Mouse (Mus musculus) midbrain, embryonic 15.5 days (tissue): ENCODE measurements around the gene Mab21l3. TPM values are rescaled to one million over a fixed set of nuclear protein-coding genes. Genes with fewer than 3 reads are reported as not detected.

Source experiments
- ATAC-seq: fragments of 200-750 bp; cut with Nextera tagmentation; replicated peaks from 2 replicates; pipeline ENCODE4 v1.8.0; 2017; ENCODE audit warnings: moderate TSS enrichment
- H3K27ac ChIP-seq: fragments of 300-500 bp; sonication (generic); 2 replicates; pipeline ENCODE4 v1.5.1; 2015; ENCODE audit warnings: mild to moderate bottlenecking, inconsistent platforms
- H3K27me3 ChIP-seq: fragments of 300-500 bp; sonication (generic); replicated peaks from 2 replicates; pipeline ENCODE4 v1.6.1; 2015; ENCODE audit warnings: inconsistent platforms
- H3K36me3 ChIP-seq: fragments of 300-500 bp; sonication (generic); replicated peaks from 2 replicates; pipeline ENCODE4 v1.6.1; 2015; ENCODE audit warnings: inconsistent platforms
- H3K4me1 ChIP-seq: fragments of 300-500 bp; sonication (generic); 2 replicates; pipeline ENCODE4 v1.6.1; 2015; ENCODE audit warnings: inconsistent platforms
- H3K4me2 ChIP-seq: fragments of 300-500 bp; sonication (generic); 2 replicates; pipeline ENCODE4 v1.6.1; 2015; ENCODE audit warnings: inconsistent platforms, mild to moderate bottlenecking, moderate library complexity
- H3K4me3 ChIP-seq: fragments of 300-500 bp; sonication (generic); 2 replicates; pipeline ENCODE4 v1.5.1; 2015; ENCODE audit warnings: mild to moderate bottlenecking, inconsistent platforms
- H3K9ac ChIP-seq: fragments of 300-500 bp; sonication (generic); 2 replicates; pipeline ENCODE4 v1.6.1; 2015; ENCODE audit warnings: mild to moderate bottlenecking, inconsistent platforms
- H3K9me3 ChIP-seq: fragments of 300-500 bp; sonication (generic); 2 replicates; pipeline ENCODE4 v1.6.1; 2016; ENCODE audit warnings: inconsistent platforms
- WGBS: fragments of 180-500 bp; shearing (Covaris S2); methylation state at CpG from one replicate; pipeline ENCODE4 v1.1.7; 2015; ENCODE audit warnings: mixed read lengths; 5-methylcytosine and 5-hydroxymethylcytosine counted together
- polyA plus RNA-seq: library from polyadenylated mRNA; unstranded; fragments of >200 nt; fragmentation: Nextera tagmentation; extraction: Ambion mirVana; gene quantifications from 2 replicates; pipeline ENCODE4 v1.2.1, GENCODE M21; 2015

Mab21l3 gene
- polyA plus RNA-seq, 1 experiment from 2014 or later = 0.21 TPM

- Histone ChIP-seq H3K4me3 (no peak overlapping the region), H3K9me3 (no peaks in the 10 kb centered on the region), H3K27me3 (no peaks in the 10 kb centered on the region), H3K36me3 (no peaks in the 10 kb centered on the region; the same call in 1 of the 2 replicates), H3K4me2 (no peak overlapping the region), H3K9ac (no peak overlapping the region), H3K4me1 (no peaks in the 10 kb centered on the region), H3K27ac (no peak overlapping the region)
- peak; percentile 60 for ATAC-seq
- 39% methylated on average over 10 of the region's 10 CpGs for WGBS
These were observed 26.6 kb upstream of the Mab21l3 start for GRCm38 (mm10) chr3:101875258-101875920.

GRCm38 (mm10) chr3:101873061-101873675, 24.4 kb upstream of the Mab21l3 start:
- H3K9ac ChIP-seq = no peak overlapping the region
- no peaks in the 10 kb centered on the region for H3K4me1 ChIP-seq
- no peaks in the 10 kb centered on the region for H3K27me3 ChIP-seq
- no peaks in the 10 kb centered on the region for H3K36me3 ChIP-seq
- 77% methylated on average over 7 of the region's 7 CpGs for WGBS
- no peak for ATAC-seq
- H3K27ac ChIP-seq = no peak overlapping the region
- H3K4me3 ChIP-seq = no peak overlapping the region
- H3K4me2 ChIP-seq = no peak overlapping the region
- no peaks in the 10 kb centered on the region for H3K9me3 ChIP-seq

- no peaks in the 10 kb centered on the region for H3K36me3 ChIP-seq
- H3K9ac ChIP-seq = no peak overlapping the region
- H3K27ac ChIP-seq = no peak overlapping the region
- no peaks in the 10 kb centered on the region for H3K27me3 ChIP-seq
- H3K4me3 ChIP-seq = no peak overlapping the region
- 90% methylated on average over 9 of the region's 9 CpGs for WGBS
- H3K9me3 ChIP-seq = no peaks in the 10 kb centered on the region
- no peak overlapping the region for H3K4me2 ChIP-seq
- ATAC-seq = no peak
- H3K4me1 ChIP-seq = no peaks in the 10 kb centered on the region
These were observed 23.2 kb upstream of the Mab21l3 start for GRCm38 (mm10) chr3:101871951-101872350.

- Histone ChIP-seq H3K27ac (no peak overlapping the region), H3K9ac (no peak overlapping the region), H3K4me1 (no peaks in the 10 kb centered on the region), H3K4me2 (no peak overlapping the region), H3K36me3 (no peaks in the 10 kb centered on the region), H3K4me3 (no peak overlapping the region), H3K27me3 (no peaks in the 10 kb centered on the region), H3K9me3 (no peaks in the 10 kb centered on the region)
- ATAC-seq = no peak
- 61% methylated on average over 4 of the region's 4 CpGs for WGBS
These were observed 18.3 kb upstream of the Mab21l3 start for GRCm38 (mm10) chr3:101867001-101867421.

- 79% methylated on average over 3 of the region's 3 CpGs for WGBS
- H3K27ac ChIP-seq = no peak overlapping the region
- H3K4me1 ChIP-seq = no peaks in the 10 kb centered on the region
- H3K4me2 ChIP-seq = no peak overlapping the region
- H3K36me3 ChIP-seq = 0 out of 2 replicates have a peak, but pooled peaks cover 5% of the 10 kb centered on the region
- H3K27me3 ChIP-seq = no peaks in the 10 kb centered on the region
- ATAC-seq = no peak
- no peak overlapping the region for H3K4me3 ChIP-seq
- H3K9ac ChIP-seq = no peak overlapping the region
- H3K9me3 ChIP-seq = no peaks in the 10 kb centered on the region
These were observed 13.1 kb upstream of the Mab21l3 start for GRCm38 (mm10) chr3:101861856-101862255.

- Histone ChIP-seq H3K36me3 (0 out of 2 replicates have a peak, but pooled peaks cover 5% of the 10 kb centered on the region), H3K4me1 (no peaks in the 10 kb centered on the region), H3K9me3 (no peaks in the 10 kb centered on the region), H3K9ac (no peak overlapping the region), H3K27ac (no peak overlapping the region), H3K4me2 (no peak overlapping the region), H3K27me3 (no peaks in the 10 kb centered on the region), H3K4me3 (no peak overlapping the region)
- ATAC-seq = no peak
- WGBS = 75% methylated on average over 7 of the region's 7 CpGs
These were observed 11.4 kb upstream of the Mab21l3 start for GRCm38 (mm10) chr3:101860151-101860550.

- no peaks in the 10 kb centered on the region for H3K27me3 ChIP-seq
- no peak overlapping the region for H3K9ac ChIP-seq
- 60% methylated on average over 7 of the region's 7 CpGs for WGBS
- H3K36me3 ChIP-seq = 0 out of 2 replicates have a peak, but pooled peaks cover 5% of the 10 kb centered on the region
- H3K4me2 ChIP-seq = no peak overlapping the region
- no peak for ATAC-seq
- H3K4me1 ChIP-seq = no peaks in the 10 kb centered on the region
- no peak overlapping the region for H3K27ac ChIP-seq
- H3K9me3 ChIP-seq = no peaks in the 10 kb centered on the region
- no peak overlapping the region for H3K4me3 ChIP-seq
These were observed 11.0 kb upstream of the Mab21l3 start for GRCm38 (mm10) chr3:101859740-101860139.

- no peak overlapping the region for H3K4me3 ChIP-seq
- ATAC-seq = no peak
- no peaks in the 10 kb centered on the region for H3K36me3 ChIP-seq
- H3K9me3 ChIP-seq = no peaks in the 10 kb centered on the region
- WGBS = 74% methylated on average over 1 of the region's 1 CpGs
- H3K27ac ChIP-seq = no peak overlapping the region
- no peaks in the 10 kb centered on the region for H3K27me3 ChIP-seq
- H3K4me2 ChIP-seq = no peak overlapping the region
- H3K9ac ChIP-seq = no peak overlapping the region
- no peaks in the 10 kb centered on the region for H3K4me1 ChIP-seq
These were observed 5.3 kb upstream of the Mab21l3 start for GRCm38 (mm10) chr3:101854075-101854474.

- no peak for ATAC-seq
- H3K4me2 ChIP-seq = no peak overlapping the region
- H3K4me1 ChIP-seq = no peaks in the 10 kb centered on the region
- no peak overlapping the region for H3K4me3 ChIP-seq
- 81% methylated on average over 6 of the region's 6 CpGs for WGBS
- no peak overlapping the region for H3K27ac ChIP-seq
- H3K9ac ChIP-seq = no peak overlapping the region
- H3K36me3 ChIP-seq = no peaks in the 10 kb centered on the region
- H3K27me3 ChIP-seq = no peaks in the 10 kb centered on the region
- no peaks in the 10 kb centered on the region for H3K9me3 ChIP-seq
These were observed 2.6 kb upstream of the Mab21l3 start for GRCm38 (mm10) chr3:101851363-101851762.

- H3K9me3 ChIP-seq = no peaks in the 10 kb centered on the region
- H3K27ac ChIP-seq = no peak overlapping the region
- no peaks in the 10 kb centered on the region for H3K4me1 ChIP-seq
- no peaks in the 10 kb centered on the region for H3K27me3 ChIP-seq
- no peak overlapping the region for H3K4me2 ChIP-seq
- no peak for ATAC-seq
- no peak overlapping the region for H3K4me3 ChIP-seq
- no peaks in the 10 kb centered on the region for H3K36me3 ChIP-seq
- WGBS = 74% methylated on average over 4 of the region's 4 CpGs
- H3K9ac ChIP-seq = no peak overlapping the region
These were observed 2.7 kb downstream of the Mab21l3 start for GRCm38 (mm10) chr3:101846096-101846495.

- Histone ChIP-seq H3K27me3 (no peaks in the 10 kb centered on the region), H3K9me3 (no peaks in the 10 kb centered on the region), H3K27ac (no peak overlapping the region), H3K36me3 (no peaks in the 10 kb centered on the region), H3K9ac (no peak overlapping the region), H3K4me2 (no peak overlapping the region), H3K4me1 (no peaks in the 10 kb centered on the region), H3K4me3 (no peak overlapping the region)
- 73% methylated on average over 7 of the region's 7 CpGs for WGBS
- peak; percentile 30; the same call in 1 of the 2 replicates for ATAC-seq
These were observed 6.2 kb downstream of the Mab21l3 start for GRCm38 (mm10) chr3:101842372-101843094.

GRCm38 (mm10) chr3:101839327-101839726, 9.4 kb downstream of the Mab21l3 start:
- no peak overlapping the region for H3K4me2 ChIP-seq
- WGBS = 90% methylated on average over 9 of the region's 9 CpGs
- no peaks in the 10 kb centered on the region for H3K9me3 ChIP-seq
- no peaks in the 10 kb centered on the region for H3K27me3 ChIP-seq
- H3K4me3 ChIP-seq = no peak overlapping the region
- H3K9ac ChIP-seq = no peak overlapping the region
- ATAC-seq = no peak
- H3K36me3 ChIP-seq = no peaks in the 10 kb centered on the region
- no peak overlapping the region for H3K27ac ChIP-seq
- H3K4me1 ChIP-seq = peaks cover 11% of the 10 kb centered on the region
